Mouse (Mus musculus) right cerebral cortex, postnatal 36 days (tissue): ENCODE measurements at regions not wholly inside any gene's neighbourhood (a gene's known extent, or its start where the extent isn't known, plus 50 kb on each side); places are given as distances from the start of the nearest gene placed in this dataset.

ENCODE experiments used
- DNase-seq, 2 experiments: peaks; one replicate each; pipeline ENCODE4 v3.0.0; 2022; ENCODE audit warnings: low spot score in 2 of 2, mixed read lengths in 1 of 2

- DNase-seq = no peak
Observed at GRCm38 (mm10) chr13:52361177-52361846, 169.8 kb downstream of the Diras2 start.

GRCm38 (mm10) chr13:52362266-52362665 lies 168.8 kb downstream of the Diras2 start:
- DNase-seq = no peak

GRCm38 (mm10) chr13:52369851-52370250 lies 161.2 kb downstream of the Diras2 start:
- DNase-seq = no peak

- DNase-seq = no peak
Observed at GRCm38 (mm10) chr13:52371986-52372385, 159.1 kb downstream of the Diras2 start.

- DNase-seq = no peak
Observed at GRCm38 (mm10) chr13:52374781-52375180, 156.3 kb downstream of the Diras2 start.

GRCm38 (mm10) chr13:52378236-52378635 lies 152.8 kb downstream of the Diras2 start:
- DNase-seq = no peak

GRCm38 (mm10) chr13:52389271-52389670 lies 141.8 kb downstream of the Diras2 start:
- DNase-seq = no peak

GRCm38 (mm10) chr13:52395786-52396185 lies 135.3 kb downstream of the Diras2 start:
- DNase-seq = no peak

GRCm38 (mm10) chr13:52398344-52398743 lies 132.7 kb downstream of the Diras2 start:
- DNase-seq = no peak

- no peak for DNase-seq
Observed at GRCm38 (mm10) chr13:52399143-52399542, 131.9 kb downstream of the Diras2 start.

GRCm38 (mm10) chr13:52403805-52404204 lies 127.3 kb downstream of the Diras2 start:
- no peak for DNase-seq

GRCm38 (mm10) chr13:52416301-52416700 lies 114.8 kb downstream of the Diras2 start:
- no peak for DNase-seq

- no peak for DNase-seq
Observed at GRCm38 (mm10) chr13:52422456-52422855, 108.6 kb downstream of the Diras2 start.

GRCm38 (mm10) chr13:52428527-52428926 lies 102.6 kb downstream of the Diras2 start:
- DNase-seq = no peak

- DNase-seq = peak; percentile 26 to 67
Observed at GRCm38 (mm10) chr13:52436756-52437155, 94.3 kb downstream of the Diras2 start.

- DNase-seq = peak; percentile 70 to 83
Observed at GRCm38 (mm10) chr13:52445513-52445912, 85.6 kb downstream of the Diras2 start.

GRCm38 (mm10) chr13:52448902-52449301 lies 82.2 kb downstream of the Diras2 start:
- DNase-seq = no peak

- no peak for DNase-seq
Observed at GRCm38 (mm10) chr13:52451486-52451885, 79.6 kb downstream of the Diras2 start.

GRCm38 (mm10) chr13:52452291-52452690 lies 78.8 kb downstream of the Diras2 start:
- no peak for DNase-seq
